Mouse (Mus musculus): ENCODE measurements around the gene Csmd2. TPM values are rescaled to one million over a fixed set of nuclear protein-coding genes. Genes with fewer than 3 reads are reported as not detected.
A peak's percentile ranks its signal among the peaks of the same experiment; 100 is the strongest.

The Csmd2 gene
- polyA plus RNA-seq, 1 experiment from 2014 or later: 0.09 TPM

DNA sequence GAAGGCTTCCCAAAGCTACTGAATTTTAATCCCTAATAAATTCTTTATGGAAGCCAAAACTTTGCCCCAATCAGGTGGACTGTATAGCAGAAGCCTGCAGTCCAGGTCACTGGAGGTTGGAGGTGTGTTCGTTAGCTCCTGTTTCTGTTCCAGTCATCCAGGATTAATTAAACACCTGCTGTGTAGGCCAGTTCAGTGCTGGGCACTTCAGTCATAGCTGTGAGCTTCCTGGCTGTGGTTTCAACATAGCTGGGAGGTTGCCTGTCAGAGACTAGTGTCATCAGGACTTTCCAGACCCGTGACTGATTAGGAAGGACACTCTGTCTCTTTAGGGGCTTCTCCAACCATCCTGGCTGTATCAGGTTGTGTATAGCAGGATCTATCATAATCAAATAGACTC, 337.9 kb downstream of the Csmd2 start:
- Histone ChIP-seq H3K4me1 (replicated peaks; ENCODE audit: control insufficient read depth, insufficient read depth, low read length) (no peaks in the 10 kb centered on the region), H3K4me3 (ENCODE audit: low read length) (no peak overlapping the region), H3K27me3 (ENCODE audit: control insufficient read depth, insufficient read depth, low read depth, low read length) (no peaks in the 10 kb centered on the region), H3K36me3 (ENCODE audit: control insufficient read depth, insufficient read depth, low read length) (no peaks in the 10 kb centered on the region), H3K4me2 (ENCODE audit: low read depth, low read length) (no peak overlapping the region), H3K27ac (ENCODE audit: low read length) (no peak overlapping the region), H3K9ac (ENCODE audit: low read length) (no peak overlapping the region), H3K9me3 (ENCODE audit: control insufficient read depth, low read length) (no peaks in the 10 kb centered on the region)
- WGBS: 59% methylated on average over 2 of the region's 2 CpGs
- no peak for ATAC-seq (ENCODE audit: low read depth)

DNA sequence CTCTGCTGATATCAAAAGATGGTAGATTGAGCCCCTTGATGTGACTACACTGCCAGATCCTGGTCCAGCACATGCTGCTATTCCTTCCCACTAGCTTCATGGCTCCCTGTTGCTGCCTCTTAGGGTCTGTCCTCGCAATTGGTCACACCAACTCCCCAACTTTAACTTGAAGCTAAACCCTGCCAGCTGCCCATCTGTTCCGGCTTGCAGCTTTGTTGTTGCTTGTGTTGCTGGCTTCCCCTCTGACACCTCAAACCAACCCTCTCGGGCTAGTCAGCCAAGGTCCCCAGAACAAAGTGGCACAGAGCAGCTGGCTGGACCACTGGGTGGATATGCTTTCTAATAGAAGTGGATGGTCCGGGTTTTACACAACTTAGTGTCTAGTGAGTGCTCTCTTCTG, 339.1 kb downstream of the Csmd2 start:
- H3K4me3 ChIP-seq (ENCODE audit: low read length): no peak overlapping the region
- H3K27me3 ChIP-seq (ENCODE audit: control insufficient read depth, insufficient read depth, low read depth, low read length): no peaks in the 10 kb centered on the region
- H3K4me2 ChIP-seq (ENCODE audit: low read depth, low read length): no peak overlapping the region
- no peaks in the 10 kb centered on the region for H3K4me1 ChIP-seq (replicated peaks; ENCODE audit: control insufficient read depth, insufficient read depth, low read length)
- H3K36me3 ChIP-seq (ENCODE audit: control insufficient read depth, insufficient read depth, low read length): no peaks in the 10 kb centered on the region
- H3K27ac ChIP-seq (ENCODE audit: low read length): no peak overlapping the region
- no peak overlapping the region for H3K9ac ChIP-seq (ENCODE audit: low read length)
- 59% methylated on average over 4 of the region's 4 CpGs for whole genome bisulfite sequencing
- ATAC-seq (ENCODE audit: low read depth): no peak
- H3K9me3 ChIP-seq (ENCODE audit: control insufficient read depth, low read length): no peaks in the 10 kb centered on the region

DNA sequence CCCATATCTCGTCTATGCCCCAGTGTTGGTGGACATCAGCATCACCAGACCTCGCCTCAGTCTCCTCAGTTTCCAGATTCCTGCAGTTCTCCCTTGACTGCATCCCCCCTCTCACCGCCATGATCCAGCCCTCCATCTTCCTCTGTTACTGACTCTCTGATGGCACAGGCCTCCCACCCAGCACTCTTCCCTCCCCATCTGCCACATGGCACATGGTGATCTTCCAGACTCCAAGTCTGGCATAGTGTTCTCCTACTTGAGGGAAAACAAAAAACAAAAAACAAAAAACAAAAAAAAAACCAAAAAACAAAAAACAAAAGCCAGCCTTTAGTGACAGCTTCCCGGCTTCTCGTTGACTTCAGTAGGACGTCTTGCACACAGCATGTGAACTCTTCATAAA, 339.8 kb downstream of the Csmd2 start:
- Histone ChIP-seq H3K27ac (ENCODE audit: low read length) (no peak overlapping the region), H3K4me2 (ENCODE audit: low read depth, low read length) (no peak overlapping the region), H3K36me3 (ENCODE audit: control insufficient read depth, insufficient read depth, low read length) (no peaks in the 10 kb centered on the region), H3K9ac (ENCODE audit: low read length) (no peak overlapping the region), H3K4me1 (replicated peaks; ENCODE audit: control insufficient read depth, insufficient read depth, low read length) (no peaks in the 10 kb centered on the region), H3K27me3 (ENCODE audit: control insufficient read depth, insufficient read depth, low read depth, low read length) (no peaks in the 10 kb centered on the region), H3K9me3 (ENCODE audit: control insufficient read depth, low read length) (no peaks in the 10 kb centered on the region), H3K4me3 (ENCODE audit: low read length) (no peak overlapping the region)
- WGBS: 71% methylated on average over 6 of the region's 6 CpGs
- ATAC-seq (ENCODE audit: low read depth): no peak

DNA sequence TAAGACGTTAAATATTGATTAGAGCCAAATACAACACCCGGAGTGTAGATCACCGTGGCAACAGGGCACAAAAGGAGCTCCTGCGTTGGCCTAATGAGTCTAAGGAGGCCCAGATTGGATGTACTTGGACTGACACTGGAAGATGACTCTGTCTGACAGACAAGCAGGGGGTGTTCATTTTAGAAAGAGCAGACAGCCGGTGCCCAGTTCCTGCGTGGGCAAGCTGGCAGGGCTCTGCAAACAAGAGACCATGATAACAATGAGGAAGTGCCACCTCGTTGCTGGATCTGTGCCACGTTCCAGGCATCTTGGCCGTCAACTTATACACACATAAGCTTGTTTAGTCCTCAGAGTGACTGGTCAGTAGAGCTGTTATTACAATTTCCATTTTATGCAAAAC, 342.9 kb downstream of the Csmd2 start:
- 47% methylated on average over 9 of the region's 9 CpGs for WGBS
- ATAC-seq (ENCODE audit: low read depth): no peak
- Histone ChIP-seq H3K36me3 (ENCODE audit: control insufficient read depth, insufficient read depth, low read length) (no peaks in the 10 kb centered on the region), H3K4me1 (replicated peaks; ENCODE audit: control insufficient read depth, insufficient read depth, low read length) (no peaks in the 10 kb centered on the region), H3K27ac (ENCODE audit: low read length) (no peak overlapping the region), H3K4me2 (ENCODE audit: low read depth, low read length) (no peak overlapping the region), H3K4me3 (ENCODE audit: low read length) (no peak overlapping the region), H3K9ac (ENCODE audit: low read length) (no peak overlapping the region), H3K27me3 (ENCODE audit: control insufficient read depth, insufficient read depth, low read depth, low read length) (no peaks in the 10 kb centered on the region), H3K9me3 (ENCODE audit: control insufficient read depth, low read length) (no peaks in the 10 kb centered on the region)

DNA sequence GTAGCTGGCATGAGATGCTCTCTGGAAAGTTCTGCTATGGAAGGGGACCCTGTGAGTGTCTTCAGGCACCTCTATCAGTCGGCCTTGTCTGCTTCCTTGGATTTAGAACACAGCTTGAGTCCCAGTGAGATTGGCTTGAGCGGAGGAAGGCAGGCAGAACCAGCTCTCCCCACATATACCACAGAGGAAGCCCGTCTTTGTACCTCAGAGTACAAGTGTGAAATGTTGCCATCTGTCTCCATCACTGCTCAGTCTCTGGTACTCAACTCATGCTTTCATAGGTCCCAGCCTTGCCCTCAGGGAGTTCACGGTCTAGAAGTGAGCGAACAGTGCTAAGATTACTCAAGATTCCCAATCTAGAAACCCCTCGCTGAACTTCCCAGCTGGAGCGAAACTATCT, 352.8 kb downstream of the Csmd2 start:
- Histone ChIP-seq H3K9me3 (ENCODE audit: control insufficient read depth, low read length) (no peaks in the 10 kb centered on the region), H3K27me3 (ENCODE audit: control insufficient read depth, insufficient read depth, low read depth, low read length) (no peaks in the 10 kb centered on the region), H3K36me3 (ENCODE audit: control insufficient read depth, insufficient read depth, low read length) (no peaks in the 10 kb centered on the region), H3K4me3 (ENCODE audit: low read length) (no peak overlapping the region), H3K9ac (ENCODE audit: low read length) (no peak overlapping the region), H3K27ac (ENCODE audit: low read length) (no peak overlapping the region), H3K4me2 (ENCODE audit: low read depth, low read length) (no peak overlapping the region), H3K4me1 (replicated peaks; ENCODE audit: control insufficient read depth, insufficient read depth, low read length) (no peaks in the 10 kb centered on the region; the same call in 1 of the 2 replicates)
- ATAC-seq (ENCODE audit: low read depth): no peak
- 88% methylated on average over 7 of the region's 7 CpGs for WGBS

GRCm38 (mm10) chr4:128341315-128341714, 353.7 kb downstream of the Csmd2 start:
- Histone ChIP-seq H3K9ac (ENCODE audit: low read length) (no peak overlapping the region), H3K36me3 (ENCODE audit: control insufficient read depth, insufficient read depth, low read length) (no peaks in the 10 kb centered on the region), H3K9me3 (ENCODE audit: control insufficient read depth, low read length) (no peaks in the 10 kb centered on the region), H3K4me3 (ENCODE audit: low read length) (no peak overlapping the region), H3K4me2 (ENCODE audit: low read depth, low read length) (no peak overlapping the region), H3K27ac (ENCODE audit: low read length) (no peak overlapping the region), H3K4me1 (replicated peaks; ENCODE audit: control insufficient read depth, insufficient read depth, low read length) (no peaks in the 10 kb centered on the region; the same call in 1 of the 2 replicates), H3K27me3 (ENCODE audit: control insufficient read depth, insufficient read depth, low read depth, low read length) (no peaks in the 10 kb centered on the region)
- WGBS: 32% methylated on average over 7 of the region's 7 CpGs
- no peak for ATAC-seq (ENCODE audit: low read depth)

GRCm38 (mm10) chr4:128342208-128342607, 354.6 kb downstream of the Csmd2 start:
- WGBS: 35% methylated on average over 1 of the region's 1 CpGs
- peak; percentile 81 for ATAC-seq (ENCODE audit: low read depth)

GRCm38 (mm10) chr4:128358751-128359150, 371.1 kb downstream of the Csmd2 start:
- H3K4me1 ChIP-seq (replicated peaks; ENCODE audit: control insufficient read depth, insufficient read depth, low read length): no peaks in the 10 kb centered on the region
- ATAC-seq (ENCODE audit: low read depth): no peak
- WGBS: 88% methylated on average over 11 of the region's 11 CpGs
- H3K9ac ChIP-seq (ENCODE audit: low read length): no peak overlapping the region
- no peak overlapping the region for H3K27ac ChIP-seq (ENCODE audit: low read length)
- no peak overlapping the region for H3K4me3 ChIP-seq (ENCODE audit: low read length)
- H3K36me3 ChIP-seq (ENCODE audit: control insufficient read depth, insufficient read depth, low read length): no peaks in the 10 kb centered on the region
- H3K27me3 ChIP-seq (ENCODE audit: control insufficient read depth, insufficient read depth, low read depth, low read length): no peaks in the 10 kb centered on the region
- H3K4me2 ChIP-seq (ENCODE audit: low read depth, low read length): no peak overlapping the region
- no peaks in the 10 kb centered on the region for H3K9me3 ChIP-seq (ENCODE audit: control insufficient read depth, low read length)

More at GRCm38 (mm10) chr4:128342208-128342607, 354.6 kb downstream of the Csmd2 start:
- H3K4me3 ChIP-seq (ENCODE audit: low read length): no peak overlapping the region
- no peaks in the 10 kb centered on the region for H3K27me3 ChIP-seq (ENCODE audit: control insufficient read depth, insufficient read depth, low read depth, low read length)
- no peak overlapping the region for H3K27ac ChIP-seq (ENCODE audit: low read length)
- no peaks in the 10 kb centered on the region for H3K36me3 ChIP-seq (ENCODE audit: control insufficient read depth, insufficient read depth, low read length)
- no peaks in the 10 kb centered on the region for H3K9me3 ChIP-seq (ENCODE audit: control insufficient read depth, low read length)
- no peaks in the 10 kb centered on the region; the same call in 1 of the 2 replicates for H3K4me1 ChIP-seq (replicated peaks; ENCODE audit: control insufficient read depth, insufficient read depth, low read length)
- no peak overlapping the region for H3K4me2 ChIP-seq (ENCODE audit: low read depth, low read length)
- no peak overlapping the region for H3K9ac ChIP-seq (ENCODE audit: low read length)

DNA sequence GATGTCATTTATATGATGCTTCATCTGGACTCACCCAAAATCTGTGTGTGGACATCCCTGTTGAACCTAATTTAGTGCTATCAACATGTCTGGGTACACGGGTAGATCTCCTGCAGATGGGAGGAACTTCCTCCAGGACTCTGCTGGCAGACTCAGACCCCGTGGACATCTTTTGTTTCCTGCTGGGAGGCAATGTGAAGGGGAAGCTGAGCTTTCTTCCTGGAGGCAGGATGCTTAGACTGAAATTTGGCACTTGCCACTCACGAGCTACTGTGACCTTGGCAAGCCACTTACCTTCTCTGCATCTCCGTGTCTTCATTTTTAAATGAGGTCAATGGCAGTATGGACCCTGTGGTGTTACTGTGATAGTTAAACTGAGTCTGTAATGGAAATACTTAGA, 378.2 kb downstream of the Csmd2 start:
- H3K4me3 ChIP-seq (ENCODE audit: low read length): no peak overlapping the region

GRCm38 (mm10) chr4:128368088-128368487, 380.4 kb downstream of the Csmd2 start:
- no peak overlapping the region for H3K4me2 ChIP-seq (ENCODE audit: low read depth, low read length)
- H3K4me3 ChIP-seq (ENCODE audit: low read length): no peak overlapping the region
- no peak for ATAC-seq (ENCODE audit: low read depth)
- H3K36me3 ChIP-seq (ENCODE audit: control insufficient read depth, insufficient read depth, low read length): no peaks in the 10 kb centered on the region
- no peaks in the 10 kb centered on the region for H3K27me3 ChIP-seq (ENCODE audit: control insufficient read depth, insufficient read depth, low read depth, low read length)
- no peak overlapping the region for H3K9ac ChIP-seq (ENCODE audit: low read length)
- H3K27ac ChIP-seq (ENCODE audit: low read length): no peak overlapping the region
- 96% methylated on average over 6 of the region's 6 CpGs for WGBS
- no peaks in the 10 kb centered on the region for H3K4me1 ChIP-seq (replicated peaks; ENCODE audit: control insufficient read depth, insufficient read depth, low read length)
- no peaks in the 10 kb centered on the region for H3K9me3 ChIP-seq (ENCODE audit: control insufficient read depth, low read length)

More for the DNA sequence above, 378.2 kb downstream of the Csmd2 start:
- no peak overlapping the region for H3K4me2 ChIP-seq (ENCODE audit: low read depth, low read length)
- H3K27me3 ChIP-seq (ENCODE audit: control insufficient read depth, insufficient read depth, low read depth, low read length): no peaks in the 10 kb centered on the region
- H3K27ac ChIP-seq (ENCODE audit: low read length): no peak overlapping the region
- H3K36me3 ChIP-seq (ENCODE audit: control insufficient read depth, insufficient read depth, low read length): no peaks in the 10 kb centered on the region
- WGBS: 64% methylated on average over 4 of the region's 4 CpGs
- H3K9ac ChIP-seq (ENCODE audit: low read length): no peak overlapping the region
- no peaks in the 10 kb centered on the region for H3K9me3 ChIP-seq (ENCODE audit: control insufficient read depth, low read length)
- ATAC-seq (ENCODE audit: low read depth): no peak
- no peaks in the 10 kb centered on the region for H3K4me1 ChIP-seq (replicated peaks; ENCODE audit: control insufficient read depth, insufficient read depth, low read length)

Data from lung, embryonic 16.5 days (tissue).